In the genomic region with DNA sequence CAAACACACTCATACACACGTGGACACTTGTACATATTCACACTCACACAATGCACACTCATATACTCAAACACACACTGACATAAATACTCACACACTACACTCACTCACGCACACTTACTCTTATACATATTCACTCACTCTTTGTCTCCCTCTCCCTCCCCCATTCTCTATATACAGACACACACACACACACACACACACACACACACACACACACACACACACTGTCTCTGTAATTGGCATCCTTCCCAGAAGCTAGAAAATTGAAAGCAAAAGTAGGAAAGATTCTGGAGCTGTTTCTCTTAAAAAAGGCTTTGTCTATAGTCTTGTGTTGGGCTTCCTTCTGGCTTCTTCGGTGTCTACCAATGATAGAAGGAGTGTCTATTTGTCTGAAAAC, we compare ENCODE assay signal across 10 mouse cellular contexts. TPM values are rescaled to one million over a fixed set of nuclear protein-coding genes. Genes with fewer than 3 reads are reported as not detected.
A peak's percentile ranks its signal among the peaks of the same experiment; 100 is the strongest.
DNase-seq lines count a peak whose midpoint lies in the region; ATAC-seq lines count a peak whose summit lies in the region.
"Had no signal": no experiment of that assay in that cellular context is flagged by ENCODE, and none has a peak within 500 bp of the region (broad histone marks: within the 10 kb centered on the region; RNA-seq: fewer than 3 reads in every experiment).

No protein-coding gene starts in this region.

- no peak overlapping the region for H3K27ac ChIP-seq in hindbrain, embryonic 16.5 days (ENCODE audit: low read depth, low read length)
- no peak overlapping the region for H3K27ac ChIP-seq in hindbrain, embryonic 11.5 days (ENCODE audit: low read depth, low read length)
- H3K27ac ChIP-seq in kidney, embryonic 14.5 days (ENCODE audit: low read depth, low read length), result peak overlapping the region; percentile 59; the same call in 1 of the 2 replicates
- H3K27ac ChIP-seq: liver, embryonic 13.5 days had no signal

- no peak overlapping the region for H3K4me2 ChIP-seq in hindbrain, embryonic 16.5 days (ENCODE audit: low read length)
- no peak overlapping the region for H3K4me2 ChIP-seq in hindbrain, embryonic 11.5 days (replicated peaks; ENCODE audit: low read depth, low read length)
- H3K4me2 ChIP-seq in kidney, embryonic 14.5 days (replicated peaks; ENCODE audit: low read depth, low read length), result no peak overlapping the region
- H3K4me2 ChIP-seq: liver, embryonic 13.5 days had no signal

- no peaks in the 10 kb centered on the region for H3K27me3 ChIP-seq in hindbrain, embryonic 16.5 days (replicated peaks; ENCODE audit: control insufficient read depth, insufficient read depth, low read length)
- H3K27me3 ChIP-seq in hindbrain, embryonic 11.5 days (ENCODE audit: control insufficient read depth, insufficient read depth, low read length), result no peaks in the 10 kb centered on the region
- H3K27me3 ChIP-seq in kidney, embryonic 14.5 days (ENCODE audit: control insufficient read depth, insufficient read depth, low read length), result no peaks in the 10 kb centered on the region
- H3K27me3 ChIP-seq: liver, embryonic 13.5 days had no signal

- no peaks in the 10 kb centered on the region for H3K36me3 ChIP-seq in hindbrain, embryonic 16.5 days (ENCODE audit: control insufficient read depth, insufficient read depth, low read length)
- H3K36me3 ChIP-seq in hindbrain, embryonic 11.5 days (ENCODE audit: control insufficient read depth, insufficient read depth, low read length), result no peaks in the 10 kb centered on the region
- no peaks in the 10 kb centered on the region for H3K36me3 ChIP-seq in kidney, embryonic 14.5 days (ENCODE audit: control insufficient read depth, insufficient read depth, low read length)
- H3K36me3 ChIP-seq: liver, embryonic 13.5 days had no signal

- 62% methylated on average over 3 of the region's 3 CpGs for WGBS in hindbrain, embryonic 16.5 days
- WGBS in hindbrain, embryonic 11.5 days, result 79% methylated on average over 3 of the region's 3 CpGs
- WGBS in kidney, embryonic 14.5 days, result 74% methylated on average over 3 of the region's 3 CpGs

- H3K9me3 ChIP-seq in hindbrain, embryonic 16.5 days (ENCODE audit: control insufficient read depth, low read length), result no peaks in the 10 kb centered on the region
- H3K9me3 ChIP-seq in hindbrain, embryonic 11.5 days (ENCODE audit: control insufficient read depth, low read length), result no peaks in the 10 kb centered on the region
- H3K9me3 ChIP-seq in kidney, embryonic 14.5 days (ENCODE audit: control insufficient read depth, low read length), result no peaks in the 10 kb centered on the region
- H3K9me3 ChIP-seq: liver, embryonic 13.5 days had no signal

- DNase-seq in hindbrain, embryonic 11.5 days (ENCODE audit: low spot score), result no peak
- peak; percentile 59 for DNase-seq in 3T3-L1 (ENCODE audit: low read depth, low spot score)
- DNase-seq in adrenal gland, postnatal 36 days, result peak; percentile 0 to 7
- DNase-seq in T-cell, adult 2 months (ENCODE audit: low spot score), result no peak
- DNase-seq in gastrocnemius, postnatal 10 days, result no peak
- DNase-seq in urinary bladder, postnatal 4 days (ENCODE audit: low spot score in 2 of 2), result no peak
- DNase-seq: liver, embryonic 13.5 days had no signal

- no peak overlapping the region for H3K4me3 ChIP-seq in hindbrain, embryonic 16.5 days (ENCODE audit: low read length)
- no peak overlapping the region for H3K4me3 ChIP-seq in hindbrain, embryonic 11.5 days (ENCODE audit: low read depth, low read length)
- no peak overlapping the region for H3K4me3 ChIP-seq in kidney, embryonic 14.5 days (ENCODE audit: low read length)
- H3K4me3 ChIP-seq: liver, embryonic 13.5 days had no signal

- no peaks in the 10 kb centered on the region for H3K4me1 ChIP-seq in hindbrain, embryonic 16.5 days (ENCODE audit: control insufficient read depth, insufficient read depth, low read depth, low read length)
- H3K4me1 ChIP-seq in hindbrain, embryonic 11.5 days (replicated peaks; ENCODE audit: control insufficient read depth, insufficient read depth, low read length), result no peaks in the 10 kb centered on the region
- H3K4me1 ChIP-seq in kidney, embryonic 14.5 days (ENCODE audit: control insufficient read depth, insufficient read depth, low read length), result peaks cover 3% of the 10 kb centered on the region; the same call in 1 of the 2 replicates
- H3K4me1 ChIP-seq: liver, embryonic 13.5 days had no signal

- no peak overlapping the region for H3K9ac ChIP-seq in hindbrain, embryonic 16.5 days (ENCODE audit: low read depth, low read length)
- no peak overlapping the region for H3K9ac ChIP-seq in hindbrain, embryonic 11.5 days (ENCODE audit: low read depth, low read length)
- H3K9ac ChIP-seq in kidney, embryonic 14.5 days (ENCODE audit: low read depth, low read length), result no peak overlapping the region
- H3K9ac ChIP-seq: liver, embryonic 13.5 days had no signal

- ATAC-seq in hindbrain, embryonic 16.5 days, result peak; percentile 61; the same call in 1 of the 2 replicates
- no peak for ATAC-seq in hindbrain, embryonic 11.5 days (ENCODE audit: low FRiP score)
- ATAC-seq in kidney, embryonic 14.5 days (ENCODE audit: low FRiP score, low TSS enrichment), result peak; percentile 55

RNA-seq across cellular contexts. Expression of a gene that starts 34.5 kb away (rescaled TPM):
- polyA plus RNA-seq in hindbrain, embryonic 16.5 days (2015; fragmentation: Nextera tagmentation; extraction: Ambion mirVana), result 16.1 and 17.1 TPM in 2 replicates
- 12.8 and 13.5 TPM in 2 replicates for polyA plus RNA-seq in hindbrain, embryonic 11.5 days (2014; fragmentation: Nextera tagmentation; extraction: Ambion mirVana)
- 1 to 10 TPM; 1.1 to 1.3 TPM for total RNA-seq in adrenal gland, postnatal 36 days (2021)
- polyA plus RNA-seq in kidney, embryonic 14.5 days (2014; fragmentation: Nextera tagmentation; extraction: Ambion mirVana), result 3.2 and 5.0 TPM in 2 replicates
- total RNA-seq in gastrocnemius, postnatal 10 days (2021), result under 1 TPM in 1 of 2 experiments, not detected in 1; 0.27 TPM
- total RNA-seq: hematopoietic stem cell, adult 5-6 weeks had no signal

Comparison
In these comparisons a context has a peak if more than half of its experiments do, and no peak if none do; other contexts are left out.
1. DNase-seq: peak in 3T3-L1 (single experiment) and adrenal gland, postnatal 36 days (2 of 2); none in hindbrain, embryonic 11.5 days (single experiment), T-cell, adult 2 months (single experiment), gastrocnemius, postnatal 10 days (single experiment) and urinary bladder, postnatal 4 days (0 of 2).